Mouse (Mus musculus): Measurements from ENCODE around the gene Snta1.
A peak's percentile ranks its signal among the peaks of the same experiment; 100 is the strongest.

DNA sequence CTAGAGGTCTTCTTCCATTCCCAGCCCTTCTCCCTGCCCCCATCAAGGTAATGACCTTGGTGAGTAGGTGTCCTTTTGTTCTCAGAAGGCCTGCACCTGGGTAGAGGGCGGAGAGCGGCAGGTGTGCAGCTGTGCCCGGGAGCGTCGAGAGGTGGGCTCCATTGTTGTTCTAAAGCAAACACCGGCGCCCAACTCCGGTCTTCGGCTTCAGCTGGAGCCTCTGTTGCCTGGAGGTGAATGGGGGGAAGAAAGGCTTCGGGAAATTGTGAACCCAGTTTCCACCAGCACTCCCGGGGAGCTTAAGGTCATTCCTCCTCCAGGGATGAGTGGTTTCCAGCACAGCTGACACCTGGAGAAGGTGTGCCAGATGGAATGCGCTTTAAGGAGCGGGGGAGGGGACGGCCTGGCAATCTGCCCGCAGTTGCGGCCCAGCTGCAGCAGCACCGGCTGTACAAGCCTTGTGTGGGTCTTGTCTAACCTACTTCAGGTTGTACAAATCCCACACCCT is 20.0 kb upstream of the Snta1 start:
- TF ChIP-seq CTCF (IDR thresholded peaks at IDR 0.05; ENCODE audit: extremely low read depth, insufficient read length, insufficient replicate concordance, low read depth, low read length) (no peak), POLR2A (IDR thresholded peaks at IDR 0.05; ENCODE audit: low read depth, low read length) (0 out of 2 replicates have a peak, but pooled peaks have one; percentile 22)

All from small intestine, adult 2 months (tissue).